Mouse (Mus musculus) forebrain, embryonic 13.5 days (tissue): ENCODE measurements around the gene Cldn7. TPM values are rescaled to one million over a fixed set of nuclear protein-coding genes. Genes with fewer than 3 reads are reported as not detected.
"Not testable (repeated sequence)": the region's sequence is repeated elsewhere in the genome, so short reads cannot be mapped to it uniquely, and the experiment has no call there.

Experiments used
- ATAC-seq: fragments of 200-750 bp; cut with Nextera tagmentation; 2 replicates; pipeline ENCODE4 v1.8.0; 2017
- H3K27ac ChIP-seq: fragments of 300-500 bp; sonication (generic); 2 replicates; pipeline ENCODE4 v1.5.1; 2015; ENCODE audit warnings: inconsistent platforms, mild to moderate bottlenecking, moderate library complexity
- H3K27me3 ChIP-seq: fragments of 300-500 bp; sonication (generic); 2 replicates; pipeline ENCODE4 v1.6.1; 2015; ENCODE audit warnings: mild to moderate bottlenecking, inconsistent platforms
- H3K36me3 ChIP-seq: fragments of 300-500 bp; sonication (generic); 2 replicates; pipeline ENCODE4 v1.6.1; 2015; ENCODE audit warnings: mild to moderate bottlenecking, inconsistent platforms; ENCODE audit not compliant: poor library complexity, severe bottlenecking
- H3K4me1 ChIP-seq: fragments of 300-500 bp; sonication (generic); 2 replicates; pipeline ENCODE4 v1.6.1; 2015; ENCODE audit warnings: inconsistent platforms
- H3K4me2 ChIP-seq: fragments of 300-500 bp; sonication (generic); 2 replicates; pipeline ENCODE4 v1.6.1; 2015; ENCODE audit warnings: inconsistent platforms, mild to moderate bottlenecking, moderate library complexity
- H3K4me3 ChIP-seq: fragments of 300-500 bp; sonication (generic); 2 replicates; pipeline ENCODE4 v1.5.1; 2015; ENCODE audit warnings: mild to moderate bottlenecking, inconsistent platforms
- H3K9ac ChIP-seq: fragments of 300-500 bp; sonication (generic); 2 replicates; pipeline ENCODE4 v1.6.1; 2015; ENCODE audit warnings: mild to moderate bottlenecking, inconsistent platforms
- H3K9me3 ChIP-seq: fragments of 300-500 bp; sonication (generic); replicated peaks from 2 replicates; pipeline ENCODE4 v1.6.1; 2016; ENCODE audit warnings: inconsistent platforms
- WGBS: fragments of 180-500 bp; shearing (Covaris S2); methylation state at CpG from one replicate; pipeline ENCODE4 v1.1.7; 2015; 5-methylcytosine and 5-hydroxymethylcytosine counted together
- polyA plus RNA-seq: library from polyadenylated mRNA; unstranded; fragments of >200 nt; fragmentation: Nextera tagmentation; extraction: Ambion mirVana; gene quantifications from 2 replicates; pipeline ENCODE4 v1.2.1, GENCODE M21; 2015

Cldn7 gene
- polyA plus RNA-seq = 0.59 and 1.4 TPM in 2 replicates

DNA sequence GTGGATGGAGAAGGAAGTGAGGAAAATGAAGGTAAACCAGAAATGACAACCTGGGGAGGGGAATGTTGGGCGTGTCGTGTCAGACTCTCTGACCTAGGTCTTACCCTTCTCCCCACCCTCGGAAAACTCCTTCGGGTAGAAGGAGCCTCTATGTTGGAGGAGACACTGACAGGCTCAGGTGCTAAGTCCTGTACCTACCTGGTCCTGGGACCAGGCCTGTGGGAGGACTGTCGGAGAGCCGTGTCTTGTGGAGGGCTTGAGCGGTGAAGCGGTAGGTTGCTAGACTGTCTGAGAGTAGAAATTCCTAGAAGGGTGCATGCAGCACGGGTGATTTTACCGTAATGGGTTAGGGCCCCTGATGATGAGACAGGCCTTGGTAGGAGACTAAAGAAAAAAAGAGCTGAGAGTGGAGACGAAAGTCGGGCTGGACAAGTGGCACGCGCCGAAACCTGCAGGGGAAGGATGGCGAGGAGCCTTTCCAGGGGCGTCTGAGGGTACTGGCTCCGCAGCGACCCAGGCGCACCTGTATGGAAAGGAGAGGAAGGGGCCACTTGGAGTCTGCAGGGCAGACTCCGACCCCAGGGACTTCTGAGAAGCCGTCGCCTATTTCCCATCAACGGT, at the start of gene Cldn7:
Gene Cldn7 (plus strand): TSS at position 130 of the 621 bp plus-strand sequence.
- peaks cover 10% of the 10 kb centered on the region for H3K4me1 ChIP-seq
- H3K36me3 ChIP-seq = peaks cover 20% of the 10 kb centered on the region
- no peak within 1 kb of the TSS for H3K27ac ChIP-seq
- H3K9me3 ChIP-seq = no peaks in the 10 kb centered on the region
- peak within 1 kb of the TSS; percentile 23 for H3K4me2 ChIP-seq
- peaks cover 82% of the 10 kb centered on the region for H3K27me3 ChIP-seq
- peak within 1 kb of the TSS; percentile 9; the same call in 1 of the 2 replicates for H3K4me3 ChIP-seq
- no peak within 1 kb of the TSS for H3K9ac ChIP-seq
- no peak for ATAC-seq
- WGBS = 10% methylated on average over 24 of the region's 24 CpGs

DNA sequence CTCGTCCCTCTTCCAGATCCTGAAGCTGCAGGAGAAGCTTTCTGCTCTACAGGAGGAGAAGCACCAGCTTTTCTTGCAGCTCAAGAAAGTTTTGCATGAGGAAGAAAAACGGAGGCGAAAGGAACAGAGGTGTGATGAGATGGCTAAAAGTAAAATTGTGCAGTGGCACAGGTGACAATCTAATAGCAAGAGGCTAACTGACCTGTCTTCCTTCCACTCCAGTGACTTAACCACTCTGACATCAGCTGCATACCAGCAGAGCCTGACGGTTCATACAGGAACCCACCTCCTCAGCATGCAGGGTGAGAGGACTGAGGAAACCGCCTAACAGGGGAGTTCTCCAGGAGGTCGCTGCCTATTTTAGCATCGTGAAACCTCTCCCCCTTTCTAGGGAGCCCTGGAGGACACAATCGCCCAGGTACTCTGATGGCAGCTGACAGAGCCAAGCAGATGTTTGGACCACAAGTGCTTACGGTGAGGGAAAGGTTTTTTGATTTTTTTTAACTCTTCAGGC, 49.6 kb upstream of the Cldn7 start:
- 35% methylated on average over 9 of the region's 9 CpGs for WGBS
- Histone ChIP-seq H3K4me2 (peak overlapping the region; percentile 100), H3K4me3 (peak overlapping the region; percentile 90), H3K4me1 (peaks cover 42% of the 10 kb centered on the region), H3K27ac (0 out of 2 replicates have a peak overlapping the region, but pooled peaks have one; percentile 83), H3K27me3 (no peaks in the 10 kb centered on the region), H3K36me3 (peaks cover 81% of the 10 kb centered on the region), H3K9me3 (no peaks in the 10 kb centered on the region), H3K9ac (peak overlapping the region; percentile 91)
- no peak for ATAC-seq

DNA sequence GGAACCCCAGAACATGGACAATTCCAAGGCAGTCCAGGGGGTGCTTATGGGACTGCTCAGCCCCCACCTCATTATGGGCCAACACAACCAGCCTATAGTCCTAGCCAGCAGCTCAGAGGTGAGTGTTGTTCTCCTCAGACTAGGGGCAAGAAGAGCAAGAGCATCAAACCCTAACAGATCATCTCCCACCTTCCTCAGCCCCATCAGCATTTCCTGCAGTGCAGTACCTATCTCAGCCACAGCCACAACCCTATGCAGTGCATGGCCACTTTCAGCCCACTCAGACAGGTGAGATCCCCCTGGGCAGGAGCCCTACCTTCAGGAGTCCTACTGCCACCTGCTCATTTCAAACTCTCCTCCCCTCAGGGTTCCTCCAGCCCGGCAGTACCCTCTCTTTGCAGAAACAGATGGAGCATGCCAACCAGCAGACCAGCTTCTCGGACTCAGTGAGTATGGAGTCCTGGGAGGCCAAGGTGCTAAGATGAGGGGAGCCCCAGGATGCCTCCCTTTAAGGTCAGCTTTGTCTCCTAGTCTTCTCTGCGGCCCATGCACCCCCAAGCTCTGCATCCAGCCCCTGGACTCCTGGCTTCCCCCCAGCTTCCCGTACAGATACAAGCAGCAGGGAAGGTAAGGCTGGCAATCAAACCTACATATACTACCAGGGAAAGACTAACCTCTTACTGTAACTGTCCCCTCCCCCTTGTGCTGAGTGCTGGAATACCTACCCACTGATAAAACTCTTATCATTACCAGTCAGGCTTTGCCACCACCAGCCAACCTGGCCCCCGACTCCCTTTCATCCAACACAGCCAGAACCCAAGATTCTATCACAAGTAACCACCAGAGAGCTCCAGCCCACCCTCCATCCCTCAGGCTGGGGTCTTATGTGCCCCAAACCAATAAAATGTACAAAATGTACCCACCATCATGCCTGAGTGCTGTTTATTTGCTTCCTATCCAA, 48.6 kb upstream of the Cldn7 start:
- no peak overlapping the region for H3K27ac ChIP-seq

DNA sequence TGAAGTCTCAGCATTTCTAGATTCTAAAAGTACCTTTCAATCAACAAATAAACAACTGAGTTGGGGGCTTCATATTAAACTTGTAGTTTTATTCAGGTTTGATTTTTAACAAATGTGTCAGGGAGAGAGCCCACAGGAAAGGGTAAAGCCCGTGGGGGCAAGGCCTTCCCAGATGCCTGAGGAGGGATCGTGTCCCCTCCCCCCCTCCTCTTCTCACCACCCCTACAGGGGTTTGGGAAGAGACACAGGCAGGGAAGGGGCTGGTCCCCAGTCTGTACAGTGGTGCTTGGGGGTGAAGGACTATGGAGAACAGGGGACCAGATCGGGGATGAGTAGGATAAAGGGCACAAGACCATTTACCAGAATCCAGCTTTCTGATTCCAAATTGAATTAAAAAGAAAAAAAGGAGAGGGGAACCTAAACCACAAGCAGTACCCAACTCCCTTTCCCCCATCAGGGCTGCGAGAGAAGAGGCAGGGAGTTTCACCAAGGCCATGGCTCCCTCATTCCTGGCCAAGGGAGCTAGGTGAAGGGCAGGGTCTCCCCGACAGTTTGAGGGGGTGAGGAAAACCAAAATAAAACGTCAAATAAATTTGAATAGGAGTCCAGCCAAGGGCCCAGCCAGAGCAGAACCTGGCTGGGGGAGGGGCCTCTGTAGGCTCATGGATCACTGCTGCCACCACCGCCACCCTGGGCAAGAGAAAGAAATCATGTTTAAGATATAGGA, 47.8 kb upstream of the Cldn7 start:
- peaks cover 45% of the 10 kb centered on the region for H3K4me1 ChIP-seq
- peaks cover 63% of the 10 kb centered on the region for H3K36me3 ChIP-seq
- not testable (repeated sequence) for H3K4me2 ChIP-seq, ATAC-seq, H3K27me3 ChIP-seq, H3K4me3 ChIP-seq, H3K9ac ChIP-seq, H3K27ac ChIP-seq, H3K9me3 ChIP-seq
- WGBS = 66% methylated on average over 7 of the region's 7 CpGs

More for the DNA sequence above, 48.6 kb upstream of the Cldn7 start:
- H3K27me3 ChIP-seq = no peaks in the 10 kb centered on the region
- no peaks in the 10 kb centered on the region for H3K9me3 ChIP-seq
- H3K9ac ChIP-seq = no peak overlapping the region
- H3K4me1 ChIP-seq = peaks cover 45% of the 10 kb centered on the region
- peak overlapping the region; percentile 90 for H3K4me3 ChIP-seq
- H3K4me2 ChIP-seq = peak overlapping the region; percentile 100; the same call in 1 of the 2 replicates
- 67% methylated on average over 5 of the region's 5 CpGs for WGBS
- ATAC-seq = no peak
- H3K36me3 ChIP-seq = peaks cover 71% of the 10 kb centered on the region

DNA sequence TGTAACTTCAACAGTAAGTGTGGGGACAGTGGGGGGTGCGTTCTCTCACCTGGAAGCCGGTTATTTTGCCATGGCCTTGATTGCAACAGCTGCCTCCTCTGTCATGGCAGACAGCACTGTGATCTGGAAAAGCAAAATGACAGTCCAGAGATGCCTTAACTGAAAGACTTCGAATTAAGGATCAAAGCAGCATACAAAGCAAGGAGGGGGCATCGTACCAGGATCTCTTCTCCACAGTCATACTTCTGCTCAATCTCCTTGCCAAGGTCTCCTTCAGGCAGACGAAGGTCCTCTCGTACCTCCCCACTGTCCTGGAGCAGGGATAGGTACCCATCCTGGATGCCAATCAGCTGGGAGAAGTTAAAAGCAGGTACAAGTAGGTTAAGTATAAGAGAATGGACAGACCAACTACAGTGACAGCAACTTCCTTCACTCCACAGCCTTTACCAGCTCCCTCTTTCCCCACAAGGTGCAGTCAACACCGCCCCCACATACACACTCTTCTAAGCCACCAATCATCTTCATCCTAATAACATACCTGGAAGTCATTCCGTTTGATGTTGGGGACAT, 47.1 kb upstream of the Cldn7 start:
- Histone ChIP-seq H3K4me3 (no peak overlapping the region), H3K27ac (no peak overlapping the region), H3K4me1 (peaks cover 48% of the 10 kb centered on the region), H3K9ac (no peak overlapping the region), H3K9me3 (no peaks in the 10 kb centered on the region), H3K4me2 (no peak overlapping the region), H3K27me3 (no peaks in the 10 kb centered on the region), H3K36me3 (peaks cover 56% of the 10 kb centered on the region)
- 88% methylated on average over 8 of the region's 8 CpGs for WGBS
- ATAC-seq = no peak

DNA sequence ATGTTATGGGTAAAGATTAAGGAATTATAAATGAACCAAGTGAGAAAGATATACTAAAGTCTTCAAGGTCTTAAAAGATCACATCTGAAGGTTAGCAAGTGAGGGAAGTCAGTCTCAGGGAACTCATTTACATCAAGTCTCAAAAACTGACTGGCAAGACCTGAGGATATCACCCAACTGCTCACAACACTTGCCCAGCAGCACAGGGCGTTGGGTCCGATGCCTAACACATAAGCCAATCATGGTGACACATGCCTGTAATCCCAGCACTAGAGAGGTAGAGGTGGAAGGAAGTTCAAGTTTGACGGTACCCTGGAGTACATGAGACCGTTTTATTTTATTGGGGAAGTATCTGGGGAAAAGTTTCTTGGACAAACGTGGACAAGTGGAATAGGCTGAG, 46.5 kb upstream of the Cldn7 start:
- H3K27me3 ChIP-seq = no peaks in the 10 kb centered on the region
- no peak overlapping the region for H3K4me2 ChIP-seq
- H3K9ac ChIP-seq = no peak overlapping the region
- peaks cover 50% of the 10 kb centered on the region for H3K36me3 ChIP-seq
- no peak for ATAC-seq
- H3K9me3 ChIP-seq = no peaks in the 10 kb centered on the region
- H3K27ac ChIP-seq = no peak overlapping the region
- WGBS = 86% methylated on average over 5 of the region's 5 CpGs
- no peak overlapping the region for H3K4me3 ChIP-seq
- H3K4me1 ChIP-seq = peaks cover 51% of the 10 kb centered on the region

DNA sequence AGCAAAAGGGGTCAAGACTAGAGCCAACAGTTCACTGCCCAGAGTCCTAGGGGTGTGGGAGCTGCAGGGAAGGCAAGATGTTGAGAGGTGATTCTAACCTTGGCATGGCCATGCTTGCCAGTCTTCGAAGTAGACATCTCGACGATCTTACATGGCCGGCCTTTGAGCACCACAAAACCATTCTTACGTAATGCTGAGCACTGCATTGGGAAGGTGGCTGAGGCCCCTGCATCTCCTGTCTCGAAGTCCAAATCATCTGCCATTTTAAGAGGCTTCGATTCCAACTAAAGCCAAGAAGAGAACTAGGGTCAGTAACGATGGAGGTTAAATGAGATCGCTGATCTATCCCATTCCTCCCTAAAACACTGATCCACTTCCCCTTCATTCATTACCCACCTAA, 45.5 kb upstream of the Cldn7 start:
- Histone ChIP-seq H3K9ac (peak overlapping the region; percentile 97), H3K4me1 (peaks cover 45% of the 10 kb centered on the region), H3K4me3 (peak overlapping the region; percentile 92), H3K9me3 (no peaks in the 10 kb centered on the region), H3K27ac (peak overlapping the region; percentile 92), H3K27me3 (no peaks in the 10 kb centered on the region), H3K36me3 (peaks cover 45% of the 10 kb centered on the region), H3K4me2 (peak overlapping the region; percentile 90)
- 81% methylated on average over 9 of the region's 9 CpGs for WGBS
- no peak for ATAC-seq

DNA sequence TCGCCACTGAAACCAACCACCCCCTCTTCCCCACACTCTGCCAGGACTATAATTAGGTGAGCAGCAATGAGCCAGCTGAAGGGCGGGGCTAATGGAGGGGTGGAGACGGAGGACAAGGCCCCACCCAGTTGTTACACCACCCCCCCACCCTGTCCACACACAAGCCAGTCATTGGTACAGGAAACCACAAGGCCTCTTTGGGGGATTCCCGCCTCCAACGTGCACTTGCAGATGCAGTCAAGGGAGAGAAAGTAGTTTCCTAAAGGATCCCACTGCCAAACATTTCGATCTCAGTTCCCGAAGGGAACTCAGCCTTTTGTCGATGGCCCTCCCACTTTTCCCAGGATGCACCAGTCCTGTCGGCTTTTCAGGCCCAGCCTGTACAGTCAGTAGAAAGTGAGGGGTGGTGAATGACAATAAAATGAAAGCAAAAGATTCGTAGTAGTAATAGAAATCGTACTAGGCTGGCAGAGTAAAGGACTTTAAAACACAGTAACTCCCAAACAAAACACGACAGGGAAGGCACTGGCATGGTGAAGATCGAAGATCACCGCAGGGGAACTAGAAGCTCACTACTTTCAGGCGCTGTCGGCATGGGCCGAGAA, 44.8 kb upstream of the Cldn7 start:
- Histone ChIP-seq H3K27ac (peak overlapping the region; percentile 92), H3K9ac (peak overlapping the region; percentile 97), H3K4me1 (peaks cover 39% of the 10 kb centered on the region), H3K4me2 (peak overlapping the region; percentile 90), H3K27me3 (no peaks in the 10 kb centered on the region), H3K9me3 (no peaks in the 10 kb centered on the region), H3K36me3 (peaks cover 45% of the 10 kb centered on the region), H3K4me3 (peak overlapping the region; percentile 92)
- 1% methylated on average over 17 of the region's 17 CpGs for WGBS
- no peak for ATAC-seq

DNA sequence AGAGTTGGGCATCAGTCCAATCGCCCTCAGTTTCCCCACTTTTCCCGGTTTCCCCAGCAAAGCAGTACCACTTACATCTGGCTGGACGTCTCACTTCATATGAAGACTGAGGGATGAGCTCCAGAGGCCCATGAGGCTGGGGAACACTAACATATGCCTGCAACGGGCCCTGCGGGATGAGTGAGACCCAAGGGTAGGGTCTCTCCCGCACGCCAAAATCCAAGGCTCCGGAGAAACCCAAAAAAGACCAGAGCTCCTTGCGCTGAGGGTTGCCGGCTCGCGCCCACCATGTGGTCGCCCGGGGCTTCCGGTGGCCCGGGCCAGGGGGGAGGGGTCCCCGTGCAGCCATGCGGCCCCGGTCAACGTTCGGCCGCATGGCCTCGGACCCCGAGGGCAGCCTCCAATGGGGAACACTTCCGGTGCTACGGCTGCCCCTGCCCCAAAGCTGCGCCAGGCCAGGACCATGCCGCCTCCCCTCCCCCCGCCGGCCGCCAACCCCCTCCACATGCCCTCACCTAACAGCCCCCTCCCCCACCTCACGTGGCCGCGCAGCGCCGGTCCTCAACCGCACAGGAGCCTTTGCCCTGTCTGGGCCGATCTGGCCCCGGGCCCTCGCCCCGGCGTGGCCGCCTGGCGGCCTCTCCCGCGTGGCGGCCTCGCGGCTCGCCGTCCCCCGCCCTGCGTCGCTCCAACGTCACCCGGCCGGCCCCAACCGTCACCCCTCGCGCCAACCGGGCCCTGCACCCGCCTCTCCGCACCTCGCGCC, 44.1 kb upstream of the Cldn7 start:
- Histone ChIP-seq H3K9ac (peak overlapping the region; percentile 97), H3K4me2 (peak overlapping the region; percentile 90), H3K27ac (peak overlapping the region; percentile 92), H3K4me1 (peaks cover 32% of the 10 kb centered on the region), H3K36me3 (peaks cover 38% of the 10 kb centered on the region), H3K27me3 (no peaks in the 10 kb centered on the region), H3K9me3 (no peaks in the 10 kb centered on the region), H3K4me3 (peak overlapping the region; percentile 92)
- under 1% methylated on average over 64 of the region's 65 CpGs for WGBS
- ATAC-seq = no peak; the same call in none of the 2 replicates

DNA sequence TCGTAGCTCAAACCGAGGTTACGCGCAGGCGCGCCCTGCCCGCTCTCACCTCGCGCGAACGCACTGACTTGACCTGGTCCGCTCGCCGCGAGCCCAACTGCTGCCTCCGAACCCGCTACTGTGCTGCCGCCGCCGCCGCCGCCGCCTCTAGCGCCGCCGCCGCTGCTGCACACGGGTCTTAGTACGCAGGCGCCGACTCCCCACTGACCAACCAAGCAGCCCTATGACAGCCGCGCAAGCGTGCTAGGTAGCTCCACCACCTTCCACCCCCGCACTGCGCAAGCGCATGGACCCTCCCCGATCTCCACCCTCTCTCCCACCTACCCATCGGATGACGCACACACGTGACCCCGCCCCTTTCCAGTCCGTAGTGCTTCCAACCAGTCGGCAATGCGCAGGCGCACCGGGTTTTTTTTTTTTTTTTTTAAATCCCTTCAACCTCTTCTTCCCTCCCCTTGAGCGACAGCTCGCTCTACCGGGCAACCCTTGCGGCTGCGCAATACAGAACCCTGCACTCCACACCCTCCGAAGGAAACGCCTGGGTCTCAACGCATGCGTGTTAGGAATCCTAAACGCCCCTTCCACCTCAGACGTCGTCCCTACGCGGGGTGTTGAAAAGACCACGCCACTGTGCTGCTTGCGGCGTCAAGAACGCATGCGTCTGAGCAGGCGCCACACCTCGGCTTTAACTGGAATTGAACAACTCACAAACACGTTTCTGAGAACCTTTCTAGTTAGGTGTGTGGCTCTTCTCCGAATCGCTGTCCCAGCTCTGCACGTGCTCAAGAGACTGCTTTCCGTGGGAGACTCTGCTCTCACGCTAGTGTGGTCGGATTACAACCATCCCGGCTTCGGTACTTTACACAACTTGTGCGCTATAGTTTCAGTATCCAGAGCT, 43.2 kb upstream of the Cldn7 start, which contains the start of gene Eif5a:
Gene Eif5a (minus strand): TSS at position 845 of the 898 bp plus-strand sequence.
- WGBS = under 1% methylated on average over 60 of the region's 78 CpGs
- H3K27ac ChIP-seq = peak within 1 kb of the TSS; percentile 96

More for the DNA sequence above, 43.2 kb upstream of the Cldn7 start, which contains the start of gene Eif5a:
- ATAC-seq = peak; percentile 96
- peaks cover 29% of the 10 kb centered on the region for H3K36me3 ChIP-seq
- H3K4me1 ChIP-seq = peaks cover 26% of the 10 kb centered on the region
- H3K9ac ChIP-seq = peak within 1 kb of the TSS; percentile 97
- H3K9me3 ChIP-seq = no peaks in the 10 kb centered on the region
- H3K4me2 ChIP-seq = peak within 1 kb of the TSS; percentile 90
- H3K4me3 ChIP-seq = peak within 1 kb of the TSS; percentile 92
- no peaks in the 10 kb centered on the region for H3K27me3 ChIP-seq
